ENCODE assay signal across 8 mouse cellular contexts in the genomic region with DNA sequence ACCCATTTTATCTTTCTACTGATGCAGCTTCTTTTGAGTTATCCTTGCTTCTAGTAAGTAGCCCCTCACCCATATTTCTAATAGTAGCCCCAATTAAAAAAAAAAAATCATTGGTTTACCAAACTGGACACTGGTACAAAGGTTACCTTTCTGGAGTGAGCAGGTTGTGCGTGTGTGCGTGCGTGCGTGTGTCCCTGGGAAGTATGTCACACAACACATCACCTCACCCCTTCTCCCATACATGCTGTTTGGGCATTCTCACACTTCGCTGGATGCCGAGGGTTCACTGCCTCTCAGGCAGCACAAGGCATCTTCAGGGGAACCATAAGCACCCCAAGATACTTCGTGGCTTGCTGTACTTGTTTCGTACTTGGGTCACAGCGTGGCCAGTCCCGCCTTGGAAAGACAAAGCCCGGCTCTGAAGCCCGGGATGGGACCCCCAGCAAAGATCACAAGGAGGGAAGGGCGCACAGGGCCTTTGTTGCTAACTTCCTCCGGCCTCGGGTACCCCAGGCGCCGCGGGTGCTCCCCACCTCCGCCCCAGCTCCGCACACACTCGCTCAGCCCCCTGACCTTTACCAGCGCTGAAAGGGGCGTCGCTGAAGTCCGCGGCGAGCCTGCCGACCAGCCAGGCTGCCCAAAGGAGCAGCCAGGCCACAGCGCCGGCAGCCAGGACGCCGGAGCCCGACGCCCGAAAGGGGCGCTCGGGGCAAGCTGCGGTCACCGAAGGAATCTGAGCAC. TPM values are rescaled to one million over a fixed set of nuclear protein-coding genes. Genes with fewer than 3 reads are reported as not detected.
A peak's percentile ranks its signal among the peaks of the same experiment; 100 is the strongest.
DNase-seq lines count a peak whose midpoint lies in the region; ATAC-seq and TF ChIP-seq lines count a peak whose summit lies in the region.

No protein-coding gene starts in this region.

- H3K9me3 ChIP-seq in ES-Bruce4 (replicated peaks; ENCODE audit: control insufficient read depth, insufficient read depth, low read length, poor library complexity, severe bottlenecking) = no peaks in the 10 kb centered on the region
- no peaks in the 10 kb centered on the region for H3K9me3 ChIP-seq in forebrain, postnatal 0 days (ENCODE audit: low read length)
- H3K9me3 ChIP-seq in liver, postnatal 0 days (ENCODE audit: low read length) = no peaks in the 10 kb centered on the region

- no peaks in the 10 kb centered on the region for H3K27me3 ChIP-seq in heart, adult 2 months (ENCODE audit: control insufficient read depth, insufficient read depth, low read length)
- no peaks in the 10 kb centered on the region for H3K27me3 ChIP-seq in ES-Bruce4 (ENCODE audit: control insufficient read depth, insufficient read depth, low read length, poor library complexity, severe bottlenecking)
- no peaks in the 10 kb centered on the region for H3K27me3 ChIP-seq in forebrain, postnatal 0 days (ENCODE audit: insufficient read depth, low read length)
- H3K27me3 ChIP-seq in liver, postnatal 0 days (ENCODE audit: insufficient read depth, low read length) = no peaks in the 10 kb centered on the region

- no peaks in the 10 kb centered on the region for H3K79me2 ChIP-seq in heart, adult 2 months (replicated peaks; ENCODE audit: control insufficient read depth, insufficient read depth, low read length)

- peak overlapping the region; percentile 84 for H3K9ac ChIP-seq in heart, adult 2 months (ENCODE audit: low read depth, low read length)
- H3K9ac ChIP-seq in ES-Bruce4 (ENCODE audit: low read depth, poor library complexity, severe bottlenecking) = peak overlapping the region; percentile 61
- H3K9ac ChIP-seq in forebrain, postnatal 0 days = peak overlapping the region; percentile 81
- peak overlapping the region; percentile 92 for H3K9ac ChIP-seq in liver, postnatal 0 days (replicated peaks)

- peak overlapping the region; percentile 75 for H3K4me3 ChIP-seq in heart, adult 2 months
- H3K4me3 ChIP-seq in ES-Bruce4 (ENCODE audit: low read depth, low read length) = peak overlapping the region; percentile 68
- peak overlapping the region; percentile 97 for H3K4me3 ChIP-seq in forebrain, postnatal 0 days (ENCODE audit: low read depth, low read length)
- peak overlapping the region; percentile 93 for H3K4me3 ChIP-seq in liver, postnatal 0 days (ENCODE audit: low read depth, low read length)

- DNase-seq in heart, adult 2 months = no peak
- DNase-seq in heart, postnatal 10 days = no peak
- DNase-seq in forebrain, postnatal 0 days = peak; percentile 56
- DNase-seq in liver, postnatal 0 days = peak; percentile 33
- peak; percentile 66 for DNase-seq in thymus, postnatal 14 days
- DNase-seq in urinary bladder, postnatal 36 days (ENCODE audit: low spot score in 2 of 2) = no peak
- no peak for DNase-seq in adrenal gland, postnatal 10 days

- intact Hi-C loops in heart, adult 2 months (cut with DNase I) = loop anchor here (2.0 kb wide), 1 partner anchor 20 kb away; a partner anchor contains a TSS
- intact Hi-C loops in heart, postnatal 10 days (cut with DNase I) = no loop called here

- TF ChIP-seq EP300 in heart, adult 2 months (IDR thresholded peaks at IDR 0.05; ENCODE audit: insufficient read depth, low read depth, low read length) = no peak
- no peak for TF ChIP-seq EP300 in ES-Bruce4 (IDR thresholded peaks at IDR 0.05; ENCODE audit: insufficient read depth, low read depth, low read length)
- no peak for TF ChIP-seq EP300 in liver, postnatal 0 days (IDR thresholded peaks at IDR 0.05; ENCODE audit: low read depth)

- TF ChIP-seq CTCF in heart, adult 2 months (IDR thresholded peaks at IDR 0.05) = no peak; the same call in 1 of the 2 replicates
- no peak for TF ChIP-seq CTCF in ES-Bruce4 (IDR thresholded peaks at IDR 0.05; ENCODE audit: low read depth, low read length)
- TF ChIP-seq CTCF in forebrain, postnatal 0 days (IDR thresholded peaks at IDR 0.05; ENCODE audit: low read depth) = no peak
- TF ChIP-seq CTCF in liver, postnatal 0 days (IDR thresholded peaks at IDR 0.05; ENCODE audit: low read depth) = no peak

- peak; percentile 59 for ATAC-seq in forebrain, postnatal 0 days
- peak; percentile 73 for ATAC-seq in liver, postnatal 0 days

- H3K4me1 ChIP-seq in heart, adult 2 months (ENCODE audit: control insufficient read depth, insufficient read depth, low read length) = peaks cover 3% of the 10 kb centered on the region
- H3K4me1 ChIP-seq in ES-Bruce4 (ENCODE audit: control insufficient read depth, insufficient read depth, low read length) = no peaks in the 10 kb centered on the region
- no peaks in the 10 kb centered on the region; the same call in 1 of the 2 replicates for H3K4me1 ChIP-seq in forebrain, postnatal 0 days (ENCODE audit: insufficient read depth)
- H3K4me1 ChIP-seq in liver, postnatal 0 days (ENCODE audit: insufficient read depth) = peaks cover 21% of the 10 kb centered on the region

- no peaks in the 10 kb centered on the region for H3K36me3 ChIP-seq in heart, adult 2 months (ENCODE audit: control insufficient read depth, insufficient read depth, low read length)
- no peaks in the 10 kb centered on the region for H3K36me3 ChIP-seq in ES-Bruce4 (ENCODE audit: control insufficient read depth, insufficient read depth, low read length, poor library complexity, severe bottlenecking)
- peaks cover 14% of the 10 kb centered on the region for H3K36me3 ChIP-seq in forebrain, postnatal 0 days (ENCODE audit: insufficient read depth)
- H3K36me3 ChIP-seq in liver, postnatal 0 days (replicated peaks; ENCODE audit: insufficient read depth, low read length) = peaks cover 3% of the 10 kb centered on the region; the same call in 1 of the 2 replicates

- H3K4me2 ChIP-seq in forebrain, postnatal 0 days (ENCODE audit: low read depth) = peak overlapping the region; percentile 78
- peak overlapping the region; percentile 88 for H3K4me2 ChIP-seq in liver, postnatal 0 days (ENCODE audit: low read depth, low read length)

- 1% methylated on average over 39 of the region's 39 CpGs for whole genome bisulfite sequencing in heart, adult 2 months
- 3% methylated on average over 39 of the region's 39 CpGs for WGBS in forebrain, postnatal 0 days
- 1% methylated on average over 39 of the region's 39 CpGs for WGBS in liver, postnatal 0 days (ENCODE audit: insufficient replicate concordance)

- no peak for TF ChIP-seq POLR2A in heart, adult 2 months (IDR thresholded peaks at IDR 0.05; ENCODE audit: insufficient read depth, low read depth, low read length)
- TF ChIP-seq POLR2A in ES-Bruce4 (IDR thresholded peaks at IDR 0.05; ENCODE audit: insufficient read depth, low read length) = no peak

- peak overlapping the region; percentile 93 for H3K27ac ChIP-seq in heart, adult 2 months
- H3K27ac ChIP-seq in ES-Bruce4 (ENCODE audit: insufficient read depth, low read length) = no peak overlapping the region
- H3K27ac ChIP-seq in forebrain, postnatal 0 days (ENCODE audit: low read depth, low read length) = peak overlapping the region; percentile 73
- peak overlapping the region; percentile 95 for H3K27ac ChIP-seq in liver, postnatal 0 days (ENCODE audit: low read depth)

RNA-seq across cellular contexts. Expression of a gene that starts 0.5 kb away (rescaled TPM):
- total RNA-seq in heart, adult 2 months (2021) = 10 to 100 TPM; 21.0 to 21.2 TPM
- 12.4 and 23.2 TPM in 2 replicates for polyA plus RNA-seq in heart, adult 2 months (2012; rRNA removed)
- 10 to 100 TPM; 23.9 to 26.6 TPM for total RNA-seq in heart, postnatal 10 days (2021)
- polyA plus RNA-seq in ES-Bruce4 (2011; ENCODE audit: insufficient read depth, insufficient read length, low read depth, missing spikeins) = 69.1 and 69.2 TPM in 2 replicates
- total RNA-seq in forebrain, postnatal 0 days (2014; rRNA removed) = 71.7 and 102 TPM in 2 replicates
- polyA plus RNA-seq in forebrain, postnatal 0 days (2015; fragmentation: Nextera tagmentation; extraction: Ambion mirVana) = 113 and 133 TPM in 2 replicates
- polyA plus RNA-seq in liver, postnatal 0 days (2015; fragmentation: Nextera tagmentation; extraction: Ambion mirVana) = 65.3 and 66.6 TPM in 2 replicates
- 10 to 100 TPM; 34.1 to 35.0 TPM for total RNA-seq in adrenal gland, postnatal 10 days (2021)

RNA-seq across cellular contexts. Expression of a gene that starts 0.5 kb away (rescaled TPM):
- total RNA-seq in heart, adult 2 months (2021) = 1 to 10 TPM; 8.6 to 9.8 TPM
- polyA plus RNA-seq in heart, adult 2 months (2012; rRNA removed) = 8.8 and 9.7 TPM in 2 replicates
- total RNA-seq in heart, postnatal 10 days (2021) = 10 to 100 TPM in 1 of 2 experiments, 1 to 10 TPM in 1; 9.6 to 10.6 TPM
- 12.7 and 13.0 TPM in 2 replicates for polyA plus RNA-seq in ES-Bruce4 (2011; ENCODE audit: insufficient read depth, insufficient read length, low read depth, missing spikeins)
- 43.6 and 51.5 TPM in 2 replicates for total RNA-seq in forebrain, postnatal 0 days (2014; rRNA removed)
- polyA plus RNA-seq in forebrain, postnatal 0 days (2015; fragmentation: Nextera tagmentation; extraction: Ambion mirVana) = 61.0 and 64.8 TPM in 2 replicates
- 5.3 and 5.4 TPM in 2 replicates for polyA plus RNA-seq in liver, postnatal 0 days (2015; fragmentation: Nextera tagmentation; extraction: Ambion mirVana)
- 10 to 100 TPM; 10.8 to 11.2 TPM for total RNA-seq in adrenal gland, postnatal 10 days (2021)

RNA-seq across cellular contexts. Expression of a gene that starts 19.9 kb away (rescaled TPM):
- 10 to 100 TPM; 26.3 to 27.3 TPM for total RNA-seq in heart, adult 2 months (2021)
- 9.6 and 15.3 TPM in 2 replicates for polyA plus RNA-seq in heart, adult 2 months (2012; rRNA removed)
- 10 to 100 TPM; 42.4 to 42.5 TPM for total RNA-seq in heart, postnatal 10 days (2021)
- 76.8 and 81.0 TPM in 2 replicates for polyA plus RNA-seq in ES-Bruce4 (2011; ENCODE audit: insufficient read depth, insufficient read length, low read depth, missing spikeins)
- 35.9 and 41.1 TPM in 2 replicates for total RNA-seq in forebrain, postnatal 0 days (2014; rRNA removed)
- 23.3 and 29.4 TPM in 2 replicates for polyA plus RNA-seq in forebrain, postnatal 0 days (2015; fragmentation: Nextera tagmentation; extraction: Ambion mirVana)
- polyA plus RNA-seq in liver, postnatal 0 days (2015; fragmentation: Nextera tagmentation; extraction: Ambion mirVana) = 9.1 and 10.3 TPM in 2 replicates
- 10 to 100 TPM; 47.5 to 50.3 TPM for total RNA-seq in adrenal gland, postnatal 10 days (2021)

Comparison
In these comparisons a context has a peak if more than half of its experiments do, and no peak if none do; other contexts are left out.
1. DNase-seq: peak in forebrain, postnatal 0 days (single experiment), liver, postnatal 0 days (single experiment) and thymus, postnatal 14 days (single experiment); none in heart, adult 2 months (0 of 2), heart, postnatal 10 days (0 of 2), urinary bladder, postnatal 36 days (0 of 2) and adrenal gland, postnatal 10 days (single experiment).
2. Peak in every context shown above with its lines, with median percentiles within 50 percentile points of each other: H3K4me3 ChIP-seq and H3K9ac ChIP-seq.